Mouse (Mus musculus): Measurements from ENCODE around the gene Cyp2d11. TPM values are rescaled to one million over a fixed set of nuclear protein-coding genes. Genes with fewer than 3 reads are reported as not detected.
A peak's percentile ranks its signal among the peaks of the same experiment; 100 is the strongest.
"Not testable (repeated sequence)": the region's sequence is repeated elsewhere in the genome, so short reads cannot be mapped to it uniquely, and the experiment has no call there.

Gene Cyp2d11
- total RNA-seq (2017), result not detected in 3 replicates

DNA sequence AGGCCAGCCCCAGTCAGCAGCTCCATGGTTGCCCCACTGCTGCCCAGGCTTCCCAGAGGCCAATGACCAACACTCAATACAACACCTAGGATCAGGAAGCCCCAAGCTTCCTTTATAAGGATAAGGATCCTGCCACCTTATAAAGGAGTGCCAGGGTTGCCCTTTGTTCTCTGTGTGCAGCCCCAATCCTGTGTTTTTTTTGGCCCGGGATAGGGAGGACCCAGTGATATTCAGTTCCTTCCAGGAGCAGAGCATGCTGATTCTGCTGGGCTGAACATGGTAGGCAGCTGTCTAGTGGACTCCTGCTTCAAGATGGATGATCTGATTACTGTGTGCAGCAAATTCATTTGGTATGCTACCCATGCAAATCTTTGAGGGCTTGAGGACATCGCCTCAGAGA lies at the start of gene Cyp2d11:
Gene Cyp2d11 (minus strand): TSS at position 101 of the 400 bp plus-strand sequence.
- not testable (repeated sequence) for ATAC-seq (replicated peaks; ENCODE audit: insufficient number of reproducible peaks, low FRiP score, low TSS enrichment, poor library complexity, severe bottlenecking)

DNA sequence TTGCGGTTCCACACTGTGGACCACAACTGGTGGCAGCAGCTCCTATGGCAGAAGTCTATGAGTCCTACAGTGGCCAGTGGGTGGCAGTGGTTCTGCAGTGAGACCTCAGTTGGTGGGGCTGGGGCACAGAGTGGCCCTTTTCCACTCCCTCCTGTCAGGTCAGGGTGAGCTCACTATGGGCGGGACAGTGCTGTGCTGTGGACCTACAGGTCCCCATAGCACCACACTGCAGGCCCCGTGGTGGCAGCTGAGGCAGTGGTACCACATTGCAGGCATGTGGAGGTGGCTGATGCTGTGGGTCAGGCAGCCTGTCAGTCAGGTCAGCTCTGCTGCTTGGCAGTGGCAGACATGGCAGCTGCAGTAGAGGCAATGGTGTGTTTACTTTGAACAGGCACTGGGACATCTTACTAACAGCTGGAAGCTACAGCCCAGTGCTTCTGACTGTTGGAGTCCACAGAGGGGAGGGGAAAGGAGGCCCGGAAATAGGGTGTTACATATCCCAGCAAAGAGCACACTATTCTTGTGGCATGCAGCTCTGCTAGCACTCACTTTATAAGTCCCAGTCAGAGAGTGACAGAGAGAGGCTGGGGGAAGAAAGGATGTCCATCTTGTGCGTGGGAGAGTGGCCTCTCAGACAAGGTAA lies 44.3 kb upstream of the Cyp2d11 start:
- no peak for ATAC-seq (replicated peaks; ENCODE audit: insufficient number of reproducible peaks, low FRiP score, low TSS enrichment, poor library complexity, severe bottlenecking)

DNA sequence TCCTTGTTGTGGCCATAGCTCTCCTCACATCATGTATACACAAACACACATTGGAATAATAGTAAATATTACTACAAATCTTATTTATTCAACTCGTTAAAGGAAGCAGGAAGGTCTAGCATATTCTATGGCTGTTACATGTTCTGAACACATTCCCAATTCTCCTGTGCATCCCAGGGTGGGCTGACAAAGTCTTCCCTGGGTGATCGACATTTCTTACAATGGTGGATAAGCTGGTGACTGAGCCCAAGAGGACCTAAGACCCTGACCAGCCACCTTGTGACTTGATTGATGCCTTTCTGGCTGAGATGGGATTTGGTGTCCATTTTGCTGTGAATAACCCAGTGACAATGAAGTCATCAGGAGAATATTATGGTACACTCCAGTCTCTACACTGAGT lies 41.8 kb upstream of the Cyp2d11 start:
- ATAC-seq (replicated peaks; ENCODE audit: insufficient number of reproducible peaks, low FRiP score, low TSS enrichment, poor library complexity, severe bottlenecking), result no peak

DNA sequence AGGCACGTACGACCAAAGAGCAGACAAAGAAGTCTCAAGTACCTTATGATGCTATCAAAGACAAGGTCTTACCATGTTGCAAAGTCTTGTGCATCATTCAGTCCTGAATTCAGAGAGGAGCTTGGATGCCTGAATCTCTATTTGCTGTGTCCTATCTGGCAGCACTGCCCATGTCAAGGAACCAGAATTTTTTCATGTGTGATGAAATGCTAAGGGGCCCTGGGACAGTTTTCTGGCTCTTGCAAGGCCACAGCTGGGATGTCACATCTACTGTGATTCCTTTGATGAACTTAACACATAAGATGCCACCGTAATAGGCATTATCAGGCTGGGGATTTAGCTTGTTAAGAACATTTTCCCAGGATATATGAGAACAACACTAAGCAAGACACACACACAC lies 41.2 kb upstream of the Cyp2d11 start:
- no peak for ATAC-seq (replicated peaks; ENCODE audit: insufficient number of reproducible peaks, low FRiP score, low TSS enrichment, poor library complexity, severe bottlenecking)

DNA sequence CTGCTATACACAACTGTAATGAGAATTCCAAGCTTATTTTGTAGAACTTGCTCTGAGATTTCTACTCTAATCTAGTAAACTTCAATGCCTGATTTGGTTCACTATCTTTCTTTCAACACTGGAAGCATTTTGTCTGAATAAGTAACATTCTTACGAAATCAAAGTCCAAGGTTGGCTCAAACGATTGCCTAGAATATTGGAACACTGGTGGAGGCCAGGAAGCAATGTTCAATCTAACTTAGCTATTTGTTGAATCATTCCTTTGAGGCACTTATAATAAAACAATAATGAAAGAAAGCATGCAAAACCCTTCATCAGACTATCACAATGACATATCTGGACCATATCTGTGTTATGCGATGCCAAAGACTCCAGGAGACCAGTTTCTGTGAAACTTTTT lies 40.7 kb upstream of the Cyp2d11 start:
- ATAC-seq (replicated peaks; ENCODE audit: insufficient number of reproducible peaks, low FRiP score, low TSS enrichment, poor library complexity, severe bottlenecking), result no peak

DNA sequence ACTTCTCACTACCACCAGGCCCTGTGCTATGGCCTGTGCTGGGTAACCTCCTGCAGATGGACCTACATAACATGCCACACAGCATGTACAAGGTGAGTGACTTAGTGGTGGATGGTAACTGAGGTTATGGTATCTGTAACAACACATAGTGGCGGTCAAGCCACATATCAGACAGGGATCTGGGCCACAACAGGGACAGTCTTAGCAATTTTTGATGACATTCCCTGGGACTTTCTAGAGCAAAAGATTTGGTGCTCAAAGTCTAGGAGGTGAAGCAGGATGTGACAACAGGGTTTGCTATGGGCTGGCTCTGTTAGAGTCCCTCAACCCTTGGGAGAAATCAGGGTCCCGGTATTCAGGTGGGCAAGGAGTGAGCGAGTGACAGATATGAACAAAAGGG lies 39.8 kb upstream of the Cyp2d11 start:
- no peak for ATAC-seq (replicated peaks; ENCODE audit: insufficient number of reproducible peaks, low FRiP score, low TSS enrichment, poor library complexity, severe bottlenecking)

DNA sequence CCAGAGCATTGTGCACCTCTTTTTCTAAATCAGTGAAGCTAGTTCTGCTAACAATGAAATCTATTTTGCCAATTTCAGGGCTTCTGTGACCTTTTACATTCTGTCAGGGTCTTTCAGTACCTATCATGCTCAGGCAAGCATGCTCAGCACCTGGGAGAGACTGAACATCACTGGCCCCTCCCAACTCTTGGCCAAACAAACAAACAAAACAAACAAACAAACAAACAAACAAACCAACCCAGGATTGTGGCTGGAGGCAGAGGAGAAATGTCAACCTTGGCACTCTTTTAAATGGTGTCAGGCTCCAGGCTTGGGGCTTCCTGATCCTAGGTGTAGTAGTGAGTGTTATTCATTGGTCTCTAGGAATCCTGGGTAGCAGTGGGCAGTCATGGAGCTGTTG lies 39.3 kb upstream of the Cyp2d11 start, which contains the start of gene Cyp2d9:
Gene Cyp2d9 (plus strand): TSS at position 301 of the 400 bp plus-strand sequence.
- ATAC-seq (replicated peaks; ENCODE audit: insufficient number of reproducible peaks, low FRiP score, low TSS enrichment, poor library complexity, severe bottlenecking), result no peak

DNA sequence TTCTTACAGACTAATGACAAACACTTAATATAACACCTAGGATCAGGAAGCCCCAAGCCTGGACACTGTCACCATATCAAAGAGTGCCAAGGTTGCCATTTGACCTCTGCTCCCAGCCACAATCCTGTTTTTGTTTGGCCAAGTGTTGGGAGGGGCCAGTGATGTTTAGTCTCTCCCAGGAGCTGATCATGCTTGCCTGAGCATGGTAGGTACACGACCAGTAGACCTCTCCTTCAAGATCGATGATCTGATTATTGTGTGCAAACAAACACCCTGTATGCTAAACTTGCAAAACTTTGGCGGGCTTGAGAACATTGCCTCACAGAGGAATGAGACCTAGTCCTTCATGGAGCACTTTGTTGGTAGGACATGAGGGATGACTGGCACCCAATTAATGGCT lies 29.6 kb upstream of the Cyp2d11 start:
- ATAC-seq (replicated peaks; ENCODE audit: insufficient number of reproducible peaks, low FRiP score, low TSS enrichment, poor library complexity, severe bottlenecking), result no peak

DNA sequence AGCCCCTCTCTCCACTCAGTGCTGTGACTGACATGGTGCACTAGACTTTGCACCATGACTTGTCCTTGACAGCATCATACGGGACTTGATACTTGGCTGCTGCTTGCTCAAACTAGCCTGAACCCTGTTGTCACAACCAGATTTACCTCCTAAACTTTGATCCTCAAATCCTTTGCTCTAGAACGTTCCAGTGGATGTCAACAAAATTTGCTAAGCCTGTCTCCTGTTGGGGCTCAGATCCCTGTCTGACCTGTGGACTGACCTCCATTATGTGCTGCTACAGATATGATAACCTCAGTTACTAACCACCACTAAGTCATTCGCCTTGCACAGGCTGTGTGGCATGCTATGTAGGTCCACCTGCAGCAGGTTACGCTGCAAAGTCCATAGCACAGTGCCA lies 29.1 kb upstream of the Cyp2d11 start:
- no peak for ATAC-seq (replicated peaks; ENCODE audit: insufficient number of reproducible peaks, low FRiP score, low TSS enrichment, poor library complexity, severe bottlenecking)

DNA sequence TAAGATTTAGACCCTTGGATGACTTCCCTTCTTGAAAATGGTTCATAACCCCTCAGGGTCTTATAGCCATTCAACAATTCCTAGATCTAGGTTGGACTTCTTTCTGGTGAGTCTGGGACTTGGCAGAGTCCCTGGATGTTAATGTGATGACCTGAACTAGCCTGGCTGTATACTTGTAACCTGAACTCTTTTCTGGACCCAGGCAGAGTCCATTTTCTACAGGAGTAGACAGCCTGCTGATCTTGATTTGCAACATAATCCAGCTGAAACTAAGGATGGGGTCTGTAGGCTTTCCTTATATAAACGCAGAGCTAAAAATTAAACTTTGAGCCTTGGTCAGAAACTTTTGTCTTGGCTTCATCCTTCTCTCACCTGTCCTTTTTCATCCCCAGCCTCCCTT lies 24.8 kb upstream of the Cyp2d11 start:
- no peak for ATAC-seq (replicated peaks; ENCODE audit: insufficient number of reproducible peaks, low FRiP score, low TSS enrichment, poor library complexity, severe bottlenecking)

DNA sequence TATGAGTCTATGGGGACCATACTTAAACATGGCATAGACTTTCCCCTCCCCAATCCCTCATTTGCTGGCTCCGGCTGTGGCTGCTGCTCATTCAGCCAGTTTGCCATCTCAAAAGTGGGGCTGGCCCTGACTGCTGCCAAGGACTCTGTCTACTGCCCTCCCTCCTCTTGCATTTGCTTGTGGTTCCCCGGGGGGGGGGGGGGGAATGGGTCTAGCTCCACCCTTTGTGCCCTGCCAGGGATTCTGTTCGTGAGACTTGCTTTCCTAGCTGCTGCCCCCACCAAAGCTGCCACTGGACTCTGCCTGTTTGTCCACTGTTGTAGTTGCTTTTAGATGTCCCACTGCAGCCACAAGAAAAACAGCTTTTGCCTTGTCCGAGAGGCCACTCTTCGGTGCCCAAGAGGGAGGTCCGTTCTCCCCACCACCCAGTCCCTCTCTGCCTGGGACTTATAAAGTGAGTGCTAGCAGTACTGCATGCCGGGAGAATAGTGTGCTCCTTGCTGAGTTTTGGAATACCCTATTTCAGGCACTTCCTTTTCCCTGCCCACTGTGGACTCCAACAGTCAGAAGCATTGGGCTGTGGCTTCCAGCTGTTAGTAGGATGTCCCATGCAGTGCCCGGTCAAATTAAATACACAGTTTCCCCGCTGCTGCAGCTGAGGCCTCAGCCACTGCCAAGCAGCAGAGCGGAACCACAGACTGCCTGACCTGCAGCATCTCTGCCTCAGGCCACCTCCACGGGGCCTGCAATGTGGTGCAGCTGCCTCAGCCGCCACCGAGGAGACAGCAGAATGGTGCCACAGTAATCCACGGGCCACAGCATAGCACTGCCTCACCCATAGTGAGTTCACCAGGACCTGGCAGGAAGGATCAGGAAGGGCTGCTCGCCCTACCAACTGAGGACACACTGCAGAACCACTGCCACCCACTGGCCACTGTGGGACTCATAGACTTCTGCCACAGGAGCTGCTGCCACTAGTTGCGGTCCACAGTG lies 23.3 kb upstream of the Cyp2d11 start:
- ATAC-seq (replicated peaks; ENCODE audit: insufficient number of reproducible peaks, low FRiP score, low TSS enrichment, poor library complexity, severe bottlenecking), result peak; percentile 94

DNA sequence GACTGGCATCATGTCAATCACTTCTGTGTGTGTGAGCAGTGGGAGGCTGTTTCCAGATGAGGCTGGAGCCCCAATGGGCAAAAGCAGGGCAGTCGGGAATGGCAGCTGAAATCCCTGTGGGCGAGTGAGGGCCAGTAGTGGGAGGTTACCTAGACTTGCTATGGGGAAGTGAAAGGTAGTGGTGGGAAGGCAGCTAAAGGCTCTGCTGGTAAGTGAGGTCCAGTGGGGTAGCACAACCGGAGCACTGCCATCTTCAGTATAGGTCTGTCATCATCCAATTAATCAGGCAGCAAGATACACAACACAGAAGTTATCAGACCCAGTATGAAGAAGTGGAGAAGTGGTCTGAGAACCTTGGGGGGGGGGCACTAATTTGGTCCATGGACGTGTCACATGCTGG lies 13.7 kb upstream of the Cyp2d11 start:
- ATAC-seq (replicated peaks; ENCODE audit: insufficient number of reproducible peaks, low FRiP score, low TSS enrichment, poor library complexity, severe bottlenecking), result no peak

DNA sequence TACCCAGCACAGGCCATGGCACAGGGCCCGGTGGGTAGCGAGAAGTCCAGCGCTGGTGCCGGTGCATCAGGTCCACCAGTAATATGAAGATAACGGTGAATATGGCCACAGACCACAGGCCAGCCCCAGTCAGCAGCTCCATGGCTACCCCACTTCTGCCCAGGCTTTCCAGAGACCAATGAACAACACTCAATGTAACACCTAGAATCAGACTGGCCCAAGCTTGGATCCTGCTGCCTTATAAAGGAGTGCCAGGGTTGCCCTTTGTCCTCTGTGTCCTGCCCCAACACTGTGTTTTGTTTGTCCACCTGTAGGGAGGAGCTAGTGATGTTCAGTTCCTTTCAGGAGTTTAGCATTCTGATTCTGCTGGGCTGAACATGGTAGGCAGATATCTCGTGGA lies 13.2 kb upstream of the Cyp2d11 start, which contains the start of gene Cyp2d10:
Gene Cyp2d10 (minus strand): TSS at position 215 of the 400 bp plus-strand sequence.
- ATAC-seq (replicated peaks; ENCODE audit: insufficient number of reproducible peaks, low FRiP score, low TSS enrichment, poor library complexity, severe bottlenecking), result no peak

DNA sequence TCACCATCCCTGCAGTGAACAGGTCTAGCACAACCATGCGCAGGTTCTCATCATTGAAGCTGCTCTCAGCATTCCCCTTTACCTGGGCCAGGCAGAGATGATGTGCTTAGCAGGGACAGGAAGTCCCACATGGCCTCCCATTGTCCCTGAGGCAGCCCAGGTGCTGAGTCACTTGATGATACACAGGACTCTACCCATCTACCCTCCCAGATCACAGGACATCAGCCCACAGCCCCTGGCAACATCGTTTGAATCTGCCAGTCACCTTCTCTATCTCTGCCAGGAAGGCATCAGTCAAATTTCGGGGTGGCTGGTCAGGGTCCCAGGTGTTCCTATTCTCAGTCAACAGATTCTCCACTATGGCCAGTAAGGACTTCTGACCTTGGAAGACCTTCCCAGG lies 10.3 kb upstream of the Cyp2d11 start:
- ATAC-seq (replicated peaks; ENCODE audit: insufficient number of reproducible peaks, low FRiP score, low TSS enrichment, poor library complexity, severe bottlenecking), result no peak

DNA sequence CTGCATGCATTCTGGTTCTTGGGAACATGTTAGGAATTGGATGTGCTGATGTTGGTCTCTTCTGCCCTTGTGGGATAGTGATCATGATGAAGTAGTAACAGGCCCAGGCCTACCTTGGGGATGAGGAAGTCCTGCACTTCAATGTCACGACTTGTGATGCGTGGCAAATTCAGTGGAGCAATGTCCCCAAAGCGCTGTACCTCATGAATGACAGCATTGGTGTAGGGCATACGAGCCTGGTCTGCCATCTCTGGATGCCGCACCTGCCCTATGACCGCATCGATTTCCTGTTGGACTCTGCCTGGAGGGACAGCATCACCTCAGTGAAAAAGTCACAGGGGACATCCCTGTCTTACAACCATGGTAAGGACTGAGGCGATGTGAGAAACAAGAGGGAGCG lies 9.8 kb upstream of the Cyp2d11 start:
- no peak for ATAC-seq (replicated peaks; ENCODE audit: insufficient number of reproducible peaks, low FRiP score, low TSS enrichment, poor library complexity, severe bottlenecking)

DNA sequence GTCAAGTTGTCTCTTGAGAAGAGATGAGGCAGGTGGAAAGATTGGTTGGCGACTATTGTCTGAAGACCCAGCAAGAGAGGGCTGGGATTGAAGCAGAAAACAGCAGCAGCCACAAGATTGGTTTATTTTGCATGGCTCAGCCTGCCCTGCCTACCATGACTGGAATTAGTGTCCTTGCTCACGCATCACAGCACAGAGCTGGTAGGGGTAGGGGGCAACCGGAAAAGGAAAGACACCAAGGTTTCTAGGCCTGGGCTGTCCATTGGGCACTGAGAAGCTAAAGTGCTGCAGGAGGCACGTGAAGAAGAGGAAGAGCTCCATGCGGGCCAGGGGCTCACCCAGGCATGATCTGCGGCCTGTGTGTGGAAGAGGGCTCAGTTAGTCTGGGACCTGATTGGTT lies 8.9 kb upstream of the Cyp2d11 start:
- ATAC-seq (replicated peaks; ENCODE audit: insufficient number of reproducible peaks, low FRiP score, low TSS enrichment, poor library complexity, severe bottlenecking), result no peak

DNA sequence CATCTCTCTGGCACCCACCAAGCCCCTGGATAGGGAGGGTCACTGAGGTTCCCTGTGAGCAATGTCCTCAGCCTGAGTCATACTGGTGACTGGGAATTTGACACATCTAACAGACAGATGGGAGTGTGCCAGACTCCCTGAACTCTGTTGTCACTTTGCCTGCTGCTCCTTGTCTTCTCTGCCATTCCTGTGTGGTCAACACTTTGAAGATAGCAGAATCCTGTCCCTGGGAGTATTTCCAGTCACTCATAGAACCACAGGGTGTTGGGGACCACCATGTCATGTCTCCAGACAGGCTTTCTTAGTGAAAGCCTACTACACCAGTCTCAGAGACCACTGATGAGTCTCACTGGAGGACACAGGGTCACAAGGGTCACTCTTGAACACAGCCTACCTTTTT lies 8.3 kb upstream of the Cyp2d11 start:
- ATAC-seq (replicated peaks; ENCODE audit: insufficient number of reproducible peaks, low FRiP score, low TSS enrichment, poor library complexity, severe bottlenecking), result no peak

DNA sequence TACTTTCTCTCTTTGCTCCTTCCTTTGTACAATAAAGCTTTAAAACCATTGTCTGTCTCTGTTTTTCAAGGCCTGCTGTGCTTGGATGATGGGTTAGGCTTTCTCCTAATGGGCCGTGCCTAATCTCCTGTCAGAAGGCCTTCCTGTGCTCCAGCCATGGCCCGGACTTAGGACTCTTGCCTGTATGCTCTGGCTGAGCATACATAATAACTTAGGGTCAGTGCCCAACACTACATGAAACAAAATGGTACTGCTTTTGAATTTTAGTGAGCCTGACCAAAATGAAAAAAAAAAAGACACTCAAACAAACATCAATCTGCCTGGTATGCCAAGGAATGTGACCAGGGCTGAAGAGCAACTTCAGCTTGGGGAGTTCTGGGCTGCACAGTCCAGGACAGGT lies 7.7 kb upstream of the Cyp2d11 start:
- no peak for ATAC-seq (replicated peaks; ENCODE audit: insufficient number of reproducible peaks, low FRiP score, low TSS enrichment, poor library complexity, severe bottlenecking)

DNA sequence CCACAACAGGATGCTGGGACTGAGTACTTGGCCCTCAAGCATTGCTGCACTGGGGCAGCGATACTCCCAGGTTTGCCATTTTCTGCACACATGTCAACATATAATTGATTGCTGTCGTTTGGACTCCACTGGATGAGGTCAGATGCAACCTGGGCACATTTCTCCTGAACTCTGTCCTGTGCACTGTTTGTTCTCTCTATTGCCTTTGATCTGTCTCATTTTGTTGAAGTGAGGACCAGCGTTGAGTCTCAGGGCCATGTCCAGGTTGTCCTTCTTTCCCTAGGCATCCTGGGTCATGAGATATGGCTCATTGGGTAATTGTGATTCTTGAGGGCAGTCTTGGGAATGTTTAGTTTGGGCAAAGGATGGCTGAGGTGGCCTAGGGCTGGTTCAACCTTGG lies 2.1 kb upstream of the Cyp2d11 start:
- ATAC-seq (replicated peaks; ENCODE audit: insufficient number of reproducible peaks, low FRiP score, low TSS enrichment, poor library complexity, severe bottlenecking), result not testable (repeated sequence)

DNA sequence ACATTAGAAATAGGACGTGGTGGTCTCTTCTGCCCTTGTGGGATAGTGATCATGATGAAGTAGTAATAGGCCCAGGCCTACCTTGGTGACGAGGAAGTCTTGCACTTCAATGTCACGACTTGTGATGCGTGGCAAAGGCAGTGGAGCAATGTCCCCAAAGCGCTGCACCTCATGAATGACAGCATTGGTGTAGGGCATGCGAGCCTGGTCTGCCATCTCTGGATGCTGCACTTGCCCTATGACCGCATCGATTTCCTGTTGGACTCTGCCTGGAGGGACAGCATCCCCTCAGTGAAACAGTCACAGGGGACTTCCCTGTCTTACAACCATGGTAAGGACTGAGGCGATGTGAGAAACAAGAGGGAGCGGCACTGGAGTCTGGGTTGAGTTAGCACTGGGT lies 3.9 kb downstream of the Cyp2d11 start:
- not testable (repeated sequence) for ATAC-seq (replicated peaks; ENCODE audit: insufficient number of reproducible peaks, low FRiP score, low TSS enrichment, poor library complexity, severe bottlenecking)
